22 mouse cellular contexts compared by ENCODE assay signal in genomic region chr2:109208032-109208431, GRCm38 (mm10).
DNase-seq lines count a peak whose midpoint lies in the region; ATAC-seq lines count a peak whose summit lies in the region.
"Had no signal": no experiment of that assay in that cellular context is flagged by ENCODE, and none has a peak within 500 bp of the region (broad histone marks: within the 10 kb centered on the region; RNA-seq: fewer than 3 reads in every experiment).

No protein-coding gene starts in this region.

- no peak for DNase-seq in frontal cortex, postnatal 25 days (ENCODE audit: low spot score in 2 of 2)
- DNase-seq in heart, adult 11 months = peak; percentile 30
- no peak for DNase-seq in heart, adult 9 months (ENCODE audit: low spot score in 2 of 2)
- peak; percentile 8 for DNase-seq in right cerebral cortex, adult 18-20 months
- DNase-seq in right cerebral cortex, postnatal 10 days (ENCODE audit: low spot score in 2 of 2) = no peak
- DNase-seq: adrenal gland, adult 8-10 months; adrenal gland, postnatal 14 days; adrenal gland, postnatal 36 days; B cell, adult 2 months; cerebellum, adult 11 months; cerebellum, adult 18-20 months; cerebellum, adult 8-10 months; cerebellum, adult 9-11 months; cerebellum, postnatal 14 days; cerebellum, postnatal 36 days; embryo, embryonic 11 days; forebrain, postnatal 0 days had no signal

- ATAC-seq in frontal cortex, adult (ENCODE audit: low TSS enrichment) = peak; percentile 95
- ATAC-seq: activated CD4-positive, CD25-positive, alpha-beta regulatory T cell, adult 4 months; CD4-positive, CD25-positive, alpha-beta regulatory T cell, adult 4 months; forebrain, embryonic 14.5 days; forebrain, postnatal 0 days; Patski had no signal

Comparison
In these comparisons a context has a peak if more than half of its experiments do, and no peak if none do; other contexts are left out.
1. DNase-seq: peak in heart, adult 11 months (single experiment) and right cerebral cortex, adult 18-20 months (single experiment); none in frontal cortex, postnatal 25 days (0 of 2), heart, adult 9 months (0 of 2) and right cerebral cortex, postnatal 10 days (0 of 2).